Mouse (Mus musculus) embryonic facial prominence, embryonic 15.5 days (tissue): Measurements from ENCODE around the gene Fxyd2. TPM values are rescaled to one million over a fixed set of nuclear protein-coding genes. Genes with fewer than 3 reads are reported as not detected.

Experiments
- ATAC-seq: fragments of 200-750 bp; cut with Nextera tagmentation; 2 replicates; pipeline ENCODE4 v1.8.0; 2017; ENCODE audit warnings: low read depth, moderate TSS enrichment; ENCODE audit not compliant: insufficient number of reproducible peaks, low FRiP score, low TSS enrichment
- H3K27ac ChIP-seq: fragments of 300-500 bp; sonication (generic); replicated peaks from 2 replicates; pipeline ENCODE4 v1.5.1; 2015; ENCODE audit warnings: mild to moderate bottlenecking, inconsistent platforms
- H3K27me3 ChIP-seq: fragments of 300-500 bp; sonication (generic); 2 replicates; pipeline ENCODE4 v1.6.1; 2015; ENCODE audit warnings: inconsistent platforms
- H3K36me3 ChIP-seq: fragments of 300-500 bp; sonication (generic); 2 replicates; pipeline ENCODE4 v1.6.1; 2015; ENCODE audit warnings: mild to moderate bottlenecking, inconsistent platforms
- H3K4me1 ChIP-seq: fragments of 300-500 bp; sonication (generic); 2 replicates; pipeline ENCODE4 v1.6.1; 2015; ENCODE audit warnings: inconsistent platforms
- H3K4me2 ChIP-seq: fragments of 300-500 bp; sonication (generic); replicated peaks from 2 replicates; pipeline ENCODE4 v1.6.1; 2015; ENCODE audit warnings: mild to moderate bottlenecking, inconsistent platforms
- H3K4me3 ChIP-seq: fragments of 300-500 bp; sonication (generic); replicated peaks from 2 replicates; pipeline ENCODE4 v1.5.1; 2015; ENCODE audit warnings: mild to moderate bottlenecking, inconsistent platforms
- H3K9ac ChIP-seq: fragments of 300-500 bp; sonication (generic); 2 replicates; pipeline ENCODE4 v1.6.1; 2015; ENCODE audit warnings: inconsistent platforms
- H3K9me3 ChIP-seq: fragments of 300-500 bp; sonication (generic); replicated peaks from 2 replicates; pipeline ENCODE4 v1.6.1; 2016; ENCODE audit warnings: inconsistent platforms
- WGBS: fragments of 180-500 bp; shearing (Covaris S2); methylation state at CpG from one replicate; pipeline ENCODE4 v1.1.7; 2015; 5-methylcytosine and 5-hydroxymethylcytosine counted together
- polyA plus RNA-seq: library from polyadenylated mRNA; unstranded; fragments of >200 nt; fragmentation: Nextera tagmentation; extraction: Ambion mirVana; gene quantifications from 2 replicates; pipeline ENCODE4 v1.2.1, GENCODE M21; 2015

Fxyd2 gene
- polyA plus RNA-seq, 1 experiment from 2014 or later = 6.8 TPM

DNA sequence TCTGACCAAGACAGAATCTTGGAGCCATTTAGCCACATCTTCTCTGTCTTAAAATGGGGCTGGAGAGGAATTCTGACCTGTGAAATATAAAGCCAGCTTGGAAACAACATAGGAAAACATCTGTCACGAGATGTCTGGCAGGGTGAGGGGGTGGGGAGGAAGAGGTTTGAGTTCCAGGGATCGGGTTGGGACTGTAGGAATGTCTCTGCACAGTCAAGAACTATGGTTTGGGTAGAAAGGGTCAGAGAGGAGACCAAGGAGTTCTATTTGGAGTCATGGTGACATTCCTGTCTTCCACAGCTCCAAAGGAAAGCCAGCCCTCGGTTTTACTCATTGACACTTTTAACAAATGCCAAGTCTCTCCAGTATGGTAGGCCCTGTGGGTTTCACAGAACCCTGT, 25.6 kb upstream of the Fxyd2 start:
- WGBS = 60% methylated on average over 3 of the region's 3 CpGs
- Histone ChIP-seq H3K4me3 (no peak overlapping the region), H3K9me3 (no peaks in the 10 kb centered on the region), H3K27me3 (no peaks in the 10 kb centered on the region), H3K27ac (no peak overlapping the region), H3K4me2 (no peak overlapping the region), H3K4me1 (peaks cover 17% of the 10 kb centered on the region), H3K9ac (no peak overlapping the region), H3K36me3 (no peaks in the 10 kb centered on the region)
- ATAC-seq = no peak

DNA sequence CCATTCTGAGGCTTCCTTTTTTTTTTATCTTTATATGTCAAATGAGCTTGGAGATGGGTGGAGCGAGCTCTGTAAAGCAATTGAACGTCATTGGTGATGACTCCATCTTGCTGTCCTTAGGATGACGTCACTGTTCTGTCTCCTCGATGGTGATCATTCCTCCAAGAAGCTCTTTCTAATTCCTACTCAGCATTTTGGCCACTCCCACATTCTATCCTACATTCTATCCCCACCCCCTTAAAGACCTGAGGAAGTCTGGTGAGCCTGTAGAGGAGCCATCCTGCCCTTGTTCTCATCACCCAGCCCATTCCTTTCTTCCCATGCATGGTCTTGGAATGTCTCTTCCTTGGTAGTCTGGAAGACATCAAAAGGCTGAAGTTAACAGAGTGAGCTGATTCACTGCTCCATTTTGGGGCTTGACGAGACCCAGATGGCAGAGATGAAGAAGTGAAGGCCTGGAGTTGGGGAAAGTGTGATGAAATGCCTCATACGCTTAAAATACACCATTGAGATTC, 24.4 kb upstream of the Fxyd2 start:
- Histone ChIP-seq H3K27me3 (no peaks in the 10 kb centered on the region), H3K4me2 (no peak overlapping the region), H3K4me3 (no peak overlapping the region), H3K4me1 (peaks cover 13% of the 10 kb centered on the region), H3K27ac (no peak overlapping the region), H3K36me3 (no peaks in the 10 kb centered on the region), H3K9me3 (no peaks in the 10 kb centered on the region), H3K9ac (no peak overlapping the region)
- 79% methylated on average over 6 of the region's 6 CpGs for WGBS
- no peak for ATAC-seq

DNA sequence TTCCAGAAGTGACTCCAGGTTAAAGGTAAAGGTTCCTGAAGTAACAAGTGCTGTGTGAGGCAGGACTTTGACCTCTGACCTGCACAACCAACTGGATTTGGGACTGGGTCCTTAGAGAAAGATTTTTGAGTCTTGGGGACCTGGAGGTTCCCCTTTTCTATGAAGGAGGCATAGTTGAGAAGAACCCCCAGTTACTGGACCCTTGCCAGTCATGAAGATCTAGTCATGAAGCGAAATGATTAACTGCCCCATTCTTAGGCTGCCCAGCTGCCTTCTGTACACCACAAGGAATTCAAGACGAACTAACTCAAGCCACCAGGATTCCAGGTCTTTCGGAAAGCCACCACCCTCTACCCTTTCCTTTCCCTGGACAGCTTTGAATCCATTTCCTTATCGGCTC, 23.0 kb upstream of the Fxyd2 start:
- Histone ChIP-seq H3K36me3 (no peaks in the 10 kb centered on the region), H3K27me3 (no peaks in the 10 kb centered on the region), H3K4me2 (no peak overlapping the region), H3K9ac (no peak overlapping the region), H3K27ac (no peak overlapping the region), H3K4me1 (peaks cover under 1% of the 10 kb centered on the region; the same call in 1 of the 2 replicates), H3K4me3 (no peak overlapping the region), H3K9me3 (no peaks in the 10 kb centered on the region)
- WGBS = 69% methylated on average over 4 of the region's 4 CpGs
- no peak for ATAC-seq

DNA sequence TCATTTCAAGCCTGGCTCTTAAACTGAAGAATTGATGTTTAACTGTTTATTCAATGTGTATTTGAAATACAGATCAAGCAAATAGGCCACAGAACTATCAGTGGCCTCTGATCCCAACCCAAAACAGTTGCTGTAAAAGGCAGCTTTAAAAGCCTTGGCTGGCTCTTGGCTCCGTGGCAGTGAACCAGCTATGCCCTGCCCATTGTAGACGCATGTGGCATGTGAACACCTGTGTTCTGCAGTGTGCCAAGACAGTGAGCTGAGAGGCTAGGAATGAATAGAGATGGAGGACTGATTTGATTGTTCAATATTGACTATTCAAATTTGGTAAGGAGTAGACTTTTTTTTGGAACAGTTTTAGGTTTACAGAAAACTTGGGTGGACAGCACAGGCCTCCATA, 22.6 kb upstream of the Fxyd2 start:
- 78% methylated on average over 2 of the region's 2 CpGs for WGBS
- Histone ChIP-seq H3K27ac (no peak overlapping the region), H3K36me3 (no peaks in the 10 kb centered on the region), H3K27me3 (no peaks in the 10 kb centered on the region), H3K4me2 (no peak overlapping the region), H3K4me3 (no peak overlapping the region), H3K9me3 (no peaks in the 10 kb centered on the region), H3K9ac (no peak overlapping the region), H3K4me1 (no peaks in the 10 kb centered on the region)
- no peak for ATAC-seq

DNA sequence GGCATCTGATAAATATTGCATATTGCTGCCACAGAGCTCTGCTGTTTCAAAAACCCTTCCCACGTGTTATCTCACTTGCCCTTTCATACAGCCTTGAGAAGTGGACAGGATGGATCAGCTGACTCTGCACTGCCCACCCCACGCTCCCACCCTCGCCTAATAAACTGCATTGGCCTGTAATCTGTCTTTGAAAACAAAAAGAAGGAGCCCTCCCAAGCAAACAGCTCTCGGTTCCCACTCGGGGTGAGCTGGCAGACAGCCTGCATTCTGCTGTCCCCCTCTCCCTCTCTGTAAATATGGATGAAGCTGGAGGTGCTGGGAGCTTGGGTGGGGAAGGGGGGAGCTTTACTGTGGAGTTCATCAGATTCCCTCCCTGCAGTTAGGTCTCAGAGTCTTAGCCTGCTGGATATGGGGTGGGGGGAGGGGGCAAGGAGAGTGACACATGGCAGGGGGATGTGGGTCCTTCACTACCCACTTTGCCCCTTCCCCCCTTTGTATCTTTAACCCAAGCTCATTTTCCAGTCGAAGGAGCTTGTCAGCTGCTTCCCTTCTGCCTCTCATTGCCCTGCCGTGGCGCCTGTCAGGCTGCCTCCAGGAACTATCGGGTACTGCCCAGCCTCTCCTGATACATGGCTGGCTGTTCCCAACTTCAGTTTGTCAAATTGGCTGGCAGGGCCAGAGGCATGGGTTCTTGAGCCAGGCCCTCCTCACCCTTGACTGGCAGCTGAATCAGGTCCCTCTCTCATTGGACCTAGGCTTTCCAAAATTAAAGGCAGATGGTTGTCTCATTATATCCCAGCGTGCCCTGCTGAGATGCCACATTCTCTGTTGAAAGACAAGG, 18.8 kb upstream of the Fxyd2 start:
- no peaks in the 10 kb centered on the region for H3K36me3 ChIP-seq
- no peaks in the 10 kb centered on the region for H3K4me1 ChIP-seq
- 53% methylated on average over 10 of the region's 10 CpGs for WGBS
- no peak overlapping the region for H3K9ac ChIP-seq
- H3K27ac ChIP-seq = no peak overlapping the region
- no peak overlapping the region for H3K4me2 ChIP-seq
- no peaks in the 10 kb centered on the region for H3K27me3 ChIP-seq
- H3K4me3 ChIP-seq = no peak overlapping the region
- no peaks in the 10 kb centered on the region for H3K9me3 ChIP-seq
- no peak for ATAC-seq

DNA sequence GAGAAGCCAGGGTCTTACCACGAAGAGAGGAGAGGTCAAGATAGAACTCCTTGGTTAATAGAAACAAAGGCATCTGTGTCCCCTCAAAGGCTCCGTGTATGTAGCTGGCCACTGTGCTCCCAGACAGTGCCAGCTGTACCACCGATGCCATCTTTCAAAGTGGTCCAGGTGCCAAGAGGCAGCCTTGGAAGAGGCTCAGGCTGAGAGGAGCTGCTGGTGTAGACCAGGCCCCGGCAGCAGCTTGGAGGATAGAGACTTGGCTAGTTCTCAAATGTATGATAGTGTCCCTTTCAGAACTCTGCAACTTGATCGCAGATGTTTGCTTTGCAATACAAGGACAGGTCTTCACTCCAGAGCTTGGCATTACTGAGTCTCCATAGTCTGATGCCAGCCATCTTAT, 17.1 kb upstream of the Fxyd2 start:
- no peak overlapping the region for H3K9ac ChIP-seq
- WGBS = 70% methylated on average over 5 of the region's 5 CpGs
- H3K27me3 ChIP-seq = no peaks in the 10 kb centered on the region
- no peak for ATAC-seq
- H3K27ac ChIP-seq = no peak overlapping the region
- H3K4me3 ChIP-seq = no peak overlapping the region
- H3K4me1 ChIP-seq = no peaks in the 10 kb centered on the region
- H3K4me2 ChIP-seq = no peak overlapping the region
- H3K9me3 ChIP-seq = no peaks in the 10 kb centered on the region
- H3K36me3 ChIP-seq = no peaks in the 10 kb centered on the region

DNA sequence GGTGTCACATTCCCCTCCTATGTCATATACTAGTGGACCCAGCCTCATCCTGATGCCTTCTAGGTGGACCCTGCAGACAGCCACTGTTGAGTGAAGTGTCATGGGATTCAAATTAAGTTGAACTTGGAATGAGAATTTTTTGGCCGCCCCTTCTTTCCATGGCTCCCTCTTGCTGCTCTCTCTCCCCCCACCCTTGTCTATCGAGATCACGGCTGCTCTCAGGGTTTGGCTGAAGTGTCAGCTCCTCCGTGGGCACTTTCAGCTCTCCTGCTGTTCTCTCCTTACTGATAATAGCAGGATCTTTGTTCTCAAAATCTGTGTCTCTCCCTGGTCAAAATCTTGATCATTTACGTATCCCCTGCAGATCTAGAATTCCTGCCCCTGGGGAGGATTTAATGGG, 16.6 kb upstream of the Fxyd2 start:
- Histone ChIP-seq H3K9me3 (no peaks in the 10 kb centered on the region), H3K4me1 (no peaks in the 10 kb centered on the region), H3K4me3 (no peak overlapping the region), H3K4me2 (no peak overlapping the region), H3K27ac (no peak overlapping the region), H3K27me3 (no peaks in the 10 kb centered on the region), H3K9ac (no peak overlapping the region), H3K36me3 (no peaks in the 10 kb centered on the region)
- ATAC-seq = no peak
- 75% methylated on average over 5 of the region's 5 CpGs for WGBS

DNA sequence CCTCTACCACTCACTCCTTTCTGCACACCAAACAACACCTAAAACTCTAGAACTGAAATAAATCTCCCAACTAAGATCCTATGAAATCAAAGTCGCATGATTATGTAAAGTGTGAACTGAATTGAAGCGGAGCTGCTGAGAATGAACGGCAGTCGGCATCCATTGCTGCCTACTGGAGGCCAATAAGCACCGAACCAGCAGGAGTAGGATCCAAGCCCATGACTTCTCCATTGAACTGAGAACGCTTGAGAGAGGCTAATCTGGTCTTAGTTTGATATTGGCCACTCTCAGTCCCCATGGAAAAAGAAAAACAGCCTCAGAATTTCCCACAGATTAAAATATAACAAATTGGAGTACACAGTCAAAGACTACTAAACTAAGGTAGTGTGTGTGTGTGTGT, 15.6 kb upstream of the Fxyd2 start:
- Histone ChIP-seq H3K4me2 (no peak overlapping the region), H3K4me1 (no peaks in the 10 kb centered on the region), H3K27ac (no peak overlapping the region), H3K4me3 (no peak overlapping the region), H3K27me3 (no peaks in the 10 kb centered on the region), H3K9ac (no peak overlapping the region), H3K9me3 (no peaks in the 10 kb centered on the region), H3K36me3 (no peaks in the 10 kb centered on the region)
- 90% methylated on average over 6 of the region's 6 CpGs for WGBS
- ATAC-seq = no peak

DNA sequence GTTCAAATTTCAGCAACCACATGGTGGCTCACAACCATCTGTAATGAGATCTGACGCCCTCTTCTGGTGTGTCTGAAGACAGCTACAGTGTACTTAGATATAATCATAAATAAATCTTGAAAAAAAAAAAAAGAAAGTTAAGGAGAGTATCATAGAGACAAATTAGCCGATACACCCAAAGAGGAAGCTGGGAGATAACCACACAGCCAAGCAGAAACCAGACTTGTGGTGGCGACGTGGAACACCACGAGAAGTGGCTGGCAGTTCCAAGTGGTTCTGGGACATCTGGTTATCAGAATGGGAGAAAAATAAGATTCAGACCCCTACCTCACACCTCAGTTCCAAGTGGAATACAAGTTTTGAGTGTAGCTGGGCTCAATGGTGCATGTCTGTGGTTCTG, 12.8 kb upstream of the Fxyd2 start:
- ATAC-seq = no peak
- Histone ChIP-seq H3K9ac (no peak overlapping the region), H3K9me3 (no peaks in the 10 kb centered on the region), H3K4me2 (no peak overlapping the region), H3K27ac (no peak overlapping the region), H3K27me3 (no peaks in the 10 kb centered on the region), H3K4me1 (no peaks in the 10 kb centered on the region), H3K36me3 (no peaks in the 10 kb centered on the region), H3K4me3 (no peak overlapping the region)
- WGBS = 81% methylated on average over 5 of the region's 5 CpGs

DNA sequence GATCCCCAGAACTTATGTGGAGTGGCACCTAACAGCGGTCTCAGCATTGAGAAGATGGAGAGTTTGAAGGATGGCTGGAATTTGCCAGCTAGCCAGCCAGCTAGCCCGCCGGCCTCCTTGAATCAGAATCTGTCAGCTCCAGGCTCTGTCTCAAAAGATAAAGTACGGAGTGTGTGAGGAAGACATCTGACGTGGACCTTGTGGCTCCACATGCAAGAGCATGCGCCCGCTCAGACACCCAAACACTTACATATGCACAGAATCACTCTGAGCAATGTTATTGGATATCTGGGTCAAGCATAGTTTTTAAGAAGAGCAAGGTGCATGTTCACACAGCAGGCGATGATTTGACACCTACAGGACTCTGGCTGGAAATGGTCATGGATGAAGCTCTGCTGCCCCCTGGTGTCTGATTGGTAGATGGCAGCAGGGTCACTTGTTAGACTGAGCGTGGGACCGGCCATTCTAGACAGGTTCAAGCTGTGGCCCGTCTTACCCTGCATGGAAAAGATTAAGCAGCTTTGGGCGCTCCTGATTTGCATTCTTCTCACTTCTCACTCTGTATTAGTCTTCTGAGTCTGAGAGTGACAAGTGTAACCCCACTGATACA, 11.0 kb upstream of the Fxyd2 start:
- WGBS = 44% methylated on average over 12 of the region's 12 CpGs
- no peaks in the 10 kb centered on the region for H3K9me3 ChIP-seq
- ATAC-seq = peak; percentile 51; the same call in 1 of the 2 replicates
- no peak overlapping the region for H3K4me2 ChIP-seq
- H3K27me3 ChIP-seq = no peaks in the 10 kb centered on the region
- no peak overlapping the region for H3K4me3 ChIP-seq
- H3K4me1 ChIP-seq = no peaks in the 10 kb centered on the region
- peaks cover 3% of the 10 kb centered on the region; the same call in 1 of the 2 replicates for H3K36me3 ChIP-seq
- no peak overlapping the region for H3K9ac ChIP-seq
- H3K27ac ChIP-seq = no peak overlapping the region

DNA sequence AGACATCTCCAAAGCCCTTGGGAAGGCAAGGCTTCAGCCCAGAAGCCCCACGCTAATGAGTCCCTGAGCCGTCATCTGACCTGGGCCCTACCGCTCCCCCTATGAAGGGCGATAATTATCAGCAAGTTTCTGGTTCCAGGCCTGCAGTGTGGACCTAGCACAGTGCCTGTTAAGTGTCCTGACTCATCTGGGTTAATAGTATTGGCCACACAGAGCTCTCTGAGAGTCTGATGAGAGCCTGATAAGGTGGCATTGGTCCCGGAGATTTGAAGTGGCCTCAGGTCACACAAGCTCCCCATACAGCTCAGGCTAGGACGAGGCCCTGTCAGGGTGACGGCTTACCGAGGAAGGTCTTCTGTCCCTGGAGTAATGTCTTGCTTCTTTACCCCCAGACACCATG, 9.9 kb upstream of the Fxyd2 start:
- Histone ChIP-seq H3K4me2 (no peak overlapping the region), H3K9me3 (no peaks in the 10 kb centered on the region), H3K4me3 (no peak overlapping the region), H3K27me3 (no peaks in the 10 kb centered on the region), H3K27ac (no peak overlapping the region), H3K4me1 (no peaks in the 10 kb centered on the region), H3K36me3 (peaks cover 3% of the 10 kb centered on the region; the same call in 1 of the 2 replicates), H3K9ac (no peak overlapping the region)
- 84% methylated on average over 8 of the region's 8 CpGs for WGBS
- ATAC-seq = no peak
